Mouse (Mus musculus): ENCODE results near the gene Dctn3. TPM values are rescaled to one million over a fixed set of nuclear protein-coding genes. Genes with fewer than 3 reads are reported as not detected.
A peak's percentile ranks its signal among the peaks of the same experiment; 100 is the strongest.
"Not testable (repeated sequence)": the region's sequence is repeated elsewhere in the genome, so short reads cannot be mapped to it uniquely, and the experiment has no call there.

The Dctn3 gene
- total RNA-seq, 2 experiments from 2014 or later: 77.5 to 86.9 TPM

DNA sequence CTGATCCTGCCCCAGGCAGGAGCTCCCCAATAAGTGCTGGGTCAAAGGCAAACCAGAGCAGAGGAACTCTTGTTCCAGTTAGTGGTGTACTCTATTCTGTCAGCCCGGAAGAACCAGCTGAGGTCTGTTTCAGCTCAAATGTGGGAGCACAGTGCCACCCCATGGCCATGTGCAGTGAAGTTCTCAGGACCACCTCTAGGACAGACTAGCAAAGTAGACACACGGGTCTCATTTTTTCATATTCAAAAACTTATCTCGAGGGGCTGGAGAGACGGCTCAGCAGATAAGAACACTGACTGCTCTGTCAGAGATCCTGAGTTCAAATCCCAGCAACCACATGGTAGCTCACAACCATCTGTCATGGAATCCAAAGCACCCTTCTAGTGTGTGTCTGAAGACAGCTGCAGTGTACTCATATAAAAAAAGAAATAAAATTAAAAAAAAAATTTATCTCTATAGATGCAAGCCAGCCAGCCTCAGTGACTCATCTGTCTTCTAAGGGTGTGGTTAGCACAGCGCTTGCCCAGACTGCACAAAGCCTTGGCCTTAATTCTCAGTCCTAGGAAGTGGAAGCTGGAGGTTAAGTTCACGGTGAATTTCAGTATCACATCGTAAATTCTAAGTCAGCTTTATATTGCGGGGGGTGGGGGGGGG is 14.8 kb upstream of the Dctn3 start:
- DNase-seq: peak; percentile 83

DNA sequence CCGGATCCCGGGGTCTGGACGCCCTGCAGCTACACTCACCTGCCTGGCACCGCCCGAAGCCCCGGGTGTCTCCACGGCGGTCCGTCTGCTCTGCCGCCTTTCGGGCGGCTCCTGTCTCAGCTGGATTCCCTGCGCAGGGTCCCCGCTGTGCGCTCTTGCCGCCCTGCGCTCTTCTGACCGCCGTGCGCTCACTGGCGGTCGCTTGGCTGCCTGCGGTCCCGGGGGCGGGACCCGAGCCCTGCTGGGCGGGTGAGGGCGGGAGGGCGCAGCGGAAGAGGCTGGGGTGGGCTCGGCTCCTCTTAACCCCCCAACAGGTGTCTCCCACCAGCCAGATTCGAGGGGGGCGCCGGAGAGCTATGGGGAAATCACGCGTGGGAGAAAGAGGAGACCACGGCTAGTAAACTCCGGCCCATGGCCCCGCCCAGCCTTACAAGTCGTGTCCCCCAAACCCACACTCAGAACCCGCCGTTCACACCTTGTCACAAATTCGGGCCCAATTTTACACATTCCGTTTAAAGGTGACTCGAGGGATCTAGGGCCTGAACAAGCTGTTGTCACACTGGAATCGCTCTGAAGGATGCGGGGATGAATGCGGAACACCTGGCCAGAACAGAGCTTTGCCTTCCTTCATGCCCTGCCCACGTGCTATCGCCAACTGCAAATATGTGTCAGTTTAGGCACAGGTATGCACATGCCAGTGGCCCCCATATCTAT is 8.2 kb upstream of the Dctn3 start, which contains the start of gene Arid3c:
Arid3c (minus strand) TSS at position 91 of the 714 bp plus-strand sequence.
- DNase-seq: no peak

DNA sequence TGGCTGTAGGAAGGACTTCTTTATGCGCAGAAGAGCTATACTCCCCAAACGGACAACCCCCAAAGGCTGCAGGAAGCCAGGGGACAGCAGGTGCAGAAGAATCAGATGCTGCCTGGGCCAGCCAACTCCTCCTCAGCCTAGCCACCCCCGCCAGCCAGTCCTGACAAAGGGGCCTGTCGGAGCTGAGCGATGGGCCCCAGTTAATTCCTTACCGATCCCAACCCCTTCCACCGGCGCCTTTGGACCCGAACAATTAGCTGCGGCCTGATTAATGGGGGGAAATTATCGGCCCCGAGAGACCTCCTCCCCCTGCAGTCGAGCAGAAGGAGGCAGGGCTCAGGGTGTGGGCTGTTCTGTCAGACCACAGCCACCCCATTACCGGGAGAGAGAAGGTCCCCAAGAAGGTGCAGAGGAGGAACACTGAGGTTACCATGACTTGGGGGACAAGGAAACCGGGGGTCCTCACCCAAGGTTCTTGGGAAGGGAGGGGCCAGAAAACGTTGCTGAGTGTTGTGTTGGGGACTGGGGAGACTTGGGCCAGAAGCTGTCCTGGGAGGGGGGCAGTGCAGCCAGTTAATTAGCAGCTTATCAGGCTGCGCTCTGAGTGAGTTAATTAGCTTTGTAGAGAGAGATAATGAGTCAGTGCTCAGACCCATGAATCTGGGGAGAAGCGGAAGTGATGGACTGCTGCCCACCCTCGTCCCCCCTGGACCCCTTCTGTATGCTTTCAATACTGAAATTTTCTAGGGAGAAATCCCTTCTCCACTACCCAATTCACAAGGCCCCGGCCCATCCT is 4.1 kb upstream of the Dctn3 start:
- DNase-seq: no peak

DNA sequence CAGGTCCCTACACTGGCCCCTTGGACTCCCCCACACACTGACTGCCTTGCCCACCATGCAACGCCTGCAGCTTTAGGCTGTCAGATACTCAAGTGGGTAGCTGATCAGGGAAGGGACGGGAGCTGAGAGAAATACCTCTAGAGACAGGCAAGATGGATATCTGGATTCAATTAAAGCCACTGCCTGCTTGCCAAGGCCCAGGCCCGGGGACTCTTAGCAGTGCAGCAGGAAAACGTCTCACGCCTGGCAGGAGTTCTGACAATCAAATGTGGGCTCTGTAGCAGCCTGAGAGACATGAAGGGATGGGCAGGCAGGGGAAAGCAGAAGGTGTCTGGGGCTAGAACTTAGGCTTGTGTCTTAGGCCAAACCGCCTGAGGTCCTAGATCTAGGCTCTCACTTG is 6.1 kb downstream of the Dctn3 start:
- no peak for DNase-seq

DNA sequence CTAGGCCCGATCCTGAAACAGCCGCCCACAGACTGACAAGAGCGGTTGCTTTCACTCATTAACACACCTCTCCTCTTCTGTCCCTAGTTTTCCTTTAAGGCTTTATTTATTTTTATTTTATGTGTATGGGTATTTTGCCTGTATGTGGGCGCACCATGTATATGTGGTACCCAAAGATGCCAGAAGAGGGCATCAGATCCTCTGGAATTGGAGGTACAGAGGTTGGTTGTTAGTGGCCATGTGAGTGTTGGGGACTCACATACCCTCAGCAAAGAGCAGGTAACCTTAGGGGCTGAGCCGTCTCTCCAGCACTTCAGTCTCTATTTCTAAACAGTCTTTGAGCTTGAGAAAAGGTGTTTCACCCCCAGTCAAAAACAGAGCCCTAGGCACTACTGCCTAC is 7.4 kb downstream of the Dctn3 start:
- DNase-seq: peak; percentile 46

DNA sequence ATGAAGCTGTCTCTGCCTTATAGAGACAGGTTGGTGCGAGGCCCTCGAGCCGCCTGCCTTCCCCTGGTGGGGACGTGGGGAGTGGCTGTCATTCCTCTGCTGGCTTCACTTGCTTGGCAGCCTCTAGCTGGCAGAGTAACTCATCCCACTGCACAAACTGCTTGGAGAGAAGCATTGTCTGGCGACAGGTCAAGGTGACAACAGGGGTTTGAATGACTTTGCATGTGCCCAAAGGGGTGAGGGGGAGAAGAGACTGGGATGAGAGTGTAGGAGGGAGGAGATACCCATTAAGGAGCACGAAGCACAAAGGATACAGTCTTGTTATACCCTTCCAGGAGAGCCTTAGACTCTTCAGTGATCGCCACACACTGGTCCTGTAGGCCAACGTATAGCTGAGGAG is 7.9 kb downstream of the Dctn3 start:
- no peak for DNase-seq

DNA sequence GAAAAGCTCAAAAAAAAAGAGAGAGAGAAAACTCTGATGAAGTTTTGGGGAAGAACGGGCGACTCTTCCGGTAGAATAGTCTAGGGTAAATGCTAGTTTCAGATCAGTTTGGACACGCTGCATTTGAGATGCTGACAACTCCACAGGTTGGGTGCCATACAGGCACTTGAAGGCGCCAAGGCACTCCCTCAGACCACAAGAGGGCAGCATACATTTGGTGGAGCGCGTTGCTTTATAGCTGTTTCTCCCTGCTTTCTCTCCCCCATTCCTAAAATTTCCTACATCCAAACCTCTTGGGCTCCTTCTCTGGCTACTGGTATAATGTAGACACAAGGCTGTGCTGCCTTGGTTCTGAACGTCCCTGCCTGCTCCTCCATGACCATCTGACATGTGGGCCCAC is 8.7 kb downstream of the Dctn3 start:
- DNase-seq: peak; percentile 76

DNA sequence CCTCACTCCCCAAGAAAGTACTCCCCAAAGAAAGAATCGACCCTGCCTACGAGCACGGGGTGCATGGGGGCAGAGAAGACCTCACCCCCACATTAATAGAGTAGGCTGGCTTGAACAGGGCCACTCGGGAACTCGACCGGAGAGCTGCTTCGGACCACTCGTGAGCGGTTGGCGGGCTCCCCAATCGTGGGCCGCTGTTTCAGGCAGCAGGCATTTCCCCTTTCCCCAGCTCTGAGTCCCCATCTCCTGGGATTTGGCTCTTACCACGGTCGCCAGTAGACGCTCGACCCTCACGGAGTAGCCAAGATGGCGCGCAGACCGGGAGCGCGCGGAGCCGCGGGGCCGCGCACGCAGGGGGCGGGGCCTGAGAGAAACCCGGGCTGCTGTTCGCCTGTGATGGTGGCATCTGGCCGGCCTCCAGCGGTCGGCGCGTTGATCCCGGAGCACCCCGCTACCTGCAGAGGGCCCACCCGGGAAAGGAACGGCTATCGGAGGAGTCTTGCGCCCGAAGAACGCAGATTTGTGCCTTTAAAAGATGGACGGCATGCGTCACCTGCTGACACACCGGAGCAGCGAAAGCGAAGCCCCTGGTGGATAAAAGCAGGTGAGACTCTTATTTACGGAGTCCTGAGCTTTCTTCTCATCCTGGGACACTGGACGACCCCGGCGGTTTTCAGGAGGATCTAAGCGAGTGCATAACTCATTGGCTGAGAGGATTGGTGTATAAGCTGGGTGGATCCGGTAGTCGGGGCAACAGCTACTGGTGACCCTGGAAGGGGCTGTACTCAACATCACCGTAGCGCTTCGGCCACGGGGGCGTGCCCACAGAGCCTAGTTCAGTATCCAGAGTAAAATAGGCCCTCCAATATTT is 9.5 kb downstream of the Dctn3 start, which contains the start of gene Rpp25l:
Rpp25l (minus strand) TSS at position 338 of the 871 bp plus-strand sequence.
- peak; percentile 87 for DNase-seq

DNA sequence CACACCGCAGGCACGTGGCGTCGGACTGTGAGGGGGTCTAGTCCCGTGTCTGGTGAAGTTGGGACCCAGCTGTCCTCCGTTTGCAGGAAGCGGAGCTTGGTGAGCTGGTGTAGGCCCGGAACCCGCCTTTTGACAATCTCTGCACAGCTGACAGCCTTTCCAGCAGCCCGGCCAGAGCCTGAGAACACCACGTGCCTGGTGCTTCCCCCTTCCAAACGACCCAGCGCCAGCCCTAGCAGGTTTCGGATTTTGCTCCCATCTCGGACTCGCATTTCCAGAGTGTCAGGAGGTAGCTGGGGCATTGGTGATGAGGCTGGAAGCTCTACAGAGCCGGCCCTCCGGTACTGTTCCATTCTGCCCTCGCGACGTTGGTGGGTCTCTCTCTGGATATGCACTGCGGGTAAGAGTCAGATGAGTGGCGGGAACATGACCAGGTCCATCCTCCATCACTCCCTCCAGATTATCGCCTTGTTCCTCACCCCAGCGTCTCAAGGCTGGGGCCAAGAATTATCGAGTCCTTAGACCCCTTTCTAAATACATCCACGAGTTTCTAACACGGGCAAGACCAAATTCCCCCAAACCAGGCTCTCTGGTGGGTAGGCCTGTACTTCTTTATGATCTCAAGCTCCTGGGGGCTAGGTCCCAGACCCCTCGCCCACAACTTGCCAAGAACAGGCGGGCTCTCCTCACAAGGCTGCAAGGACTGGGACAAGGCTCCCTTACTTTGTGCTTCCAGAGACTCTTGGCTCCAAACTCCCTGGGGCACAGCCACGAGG is 10.4 kb downstream of the Dctn3 start:
- DNase-seq: peak; percentile 40

DNA sequence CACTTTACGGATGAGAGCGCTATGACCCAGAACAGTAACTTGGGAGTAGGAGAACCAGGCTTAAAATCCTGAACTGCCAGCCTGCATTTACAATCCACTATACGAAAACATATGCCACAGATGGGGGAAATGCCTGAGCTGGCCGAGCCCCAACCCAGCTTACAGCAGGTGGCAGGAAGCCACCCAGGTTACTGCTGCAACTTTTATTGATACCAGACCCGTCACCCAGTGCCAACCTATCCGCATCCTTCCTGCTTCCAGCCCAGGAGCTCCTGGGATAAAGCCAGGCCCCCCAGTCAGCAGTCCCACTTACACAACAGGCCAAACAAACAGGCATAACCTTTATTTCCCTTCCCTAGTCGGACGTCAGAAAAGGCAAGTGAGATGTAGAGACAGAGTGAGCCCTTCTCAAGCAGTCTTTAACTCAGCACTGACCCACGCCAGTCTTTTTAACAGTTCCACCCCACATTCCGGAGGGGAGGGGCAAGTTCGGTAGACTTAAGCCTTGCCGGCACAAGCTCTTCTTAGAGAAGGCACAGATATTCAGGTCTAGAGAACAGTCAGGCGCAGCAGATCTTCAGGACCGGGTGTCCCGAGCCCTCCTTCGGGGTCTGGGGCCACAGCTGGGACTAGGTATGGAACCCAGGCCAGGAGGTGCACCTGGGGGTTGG is 11.1 kb downstream of the Dctn3 start:
- no peak for DNase-seq

DNA sequence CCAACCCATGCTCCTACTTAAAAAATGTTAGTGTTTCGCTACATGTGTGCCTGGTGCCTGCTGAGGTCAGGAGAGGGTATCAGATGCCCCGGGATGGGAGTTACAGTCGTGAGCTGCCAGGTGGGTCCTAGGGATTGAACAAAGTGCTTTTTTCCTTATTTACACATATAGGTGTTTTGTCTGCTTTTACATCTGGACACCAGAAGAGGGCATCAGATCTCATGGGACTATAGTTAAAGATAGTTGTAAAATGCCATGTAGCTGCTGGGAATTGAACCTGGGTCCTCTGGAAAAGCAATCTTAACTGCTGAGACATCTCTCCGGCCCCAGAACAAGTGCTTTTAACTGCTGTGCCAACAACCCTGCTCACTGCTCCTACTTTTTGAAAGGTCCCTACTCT is 12.7 kb downstream of the Dctn3 start:
- DNase-seq: no peak

DNA sequence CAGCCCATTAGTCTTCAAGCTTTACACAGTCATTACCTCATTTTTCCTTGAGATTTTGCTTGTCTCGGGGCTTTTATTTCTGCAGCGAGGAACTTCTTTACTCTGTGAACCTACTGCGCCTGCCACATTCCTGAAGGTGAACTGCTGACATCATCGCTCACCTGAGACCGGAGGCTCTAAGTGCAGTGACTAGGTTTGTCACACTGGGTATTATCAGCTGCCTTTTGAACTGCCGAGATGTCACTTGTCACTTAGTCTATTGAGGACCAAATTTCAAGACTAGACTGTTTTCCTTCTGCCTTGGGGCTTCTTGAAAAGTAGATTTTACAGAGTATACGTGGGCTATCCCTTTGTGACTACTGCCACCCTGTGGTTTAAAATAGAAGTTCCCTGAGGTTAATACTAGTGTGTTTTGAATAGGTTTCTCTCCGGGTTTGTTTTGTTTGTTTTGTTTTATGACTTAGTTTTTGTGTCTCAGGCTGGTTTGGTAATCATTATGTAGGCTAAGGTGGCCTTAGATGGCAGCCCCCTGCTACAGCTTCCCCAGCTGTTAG is 14.7 kb downstream of the Dctn3 start:
- DNase-seq: peak; percentile 40

DNA sequence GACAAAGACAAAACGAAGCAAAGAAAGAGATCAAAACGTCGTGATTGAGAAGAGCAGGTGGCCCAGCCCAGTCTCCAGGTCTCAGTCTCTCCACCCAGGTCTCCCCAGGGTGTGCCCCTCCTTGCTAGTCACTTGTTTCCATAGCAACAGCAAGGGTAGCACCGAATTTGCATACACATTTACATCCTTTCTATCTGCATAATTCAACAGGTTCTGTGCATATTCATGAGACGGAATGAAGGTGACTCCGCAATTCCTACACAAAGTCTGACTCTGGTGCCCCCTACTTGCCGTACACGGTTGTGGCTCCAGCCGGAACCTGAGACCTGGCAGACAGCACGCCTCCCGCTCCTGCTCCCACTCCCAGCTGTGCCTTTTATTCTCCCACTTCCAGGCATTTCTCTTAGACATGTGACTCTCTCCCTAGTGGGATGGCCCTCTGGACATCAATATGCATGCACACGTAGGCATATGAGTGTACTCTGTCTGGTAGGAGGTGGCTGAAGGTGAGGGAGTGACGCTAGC is 15.9 kb downstream of the Dctn3 start:
- peak; percentile 70 for DNase-seq

DNA sequence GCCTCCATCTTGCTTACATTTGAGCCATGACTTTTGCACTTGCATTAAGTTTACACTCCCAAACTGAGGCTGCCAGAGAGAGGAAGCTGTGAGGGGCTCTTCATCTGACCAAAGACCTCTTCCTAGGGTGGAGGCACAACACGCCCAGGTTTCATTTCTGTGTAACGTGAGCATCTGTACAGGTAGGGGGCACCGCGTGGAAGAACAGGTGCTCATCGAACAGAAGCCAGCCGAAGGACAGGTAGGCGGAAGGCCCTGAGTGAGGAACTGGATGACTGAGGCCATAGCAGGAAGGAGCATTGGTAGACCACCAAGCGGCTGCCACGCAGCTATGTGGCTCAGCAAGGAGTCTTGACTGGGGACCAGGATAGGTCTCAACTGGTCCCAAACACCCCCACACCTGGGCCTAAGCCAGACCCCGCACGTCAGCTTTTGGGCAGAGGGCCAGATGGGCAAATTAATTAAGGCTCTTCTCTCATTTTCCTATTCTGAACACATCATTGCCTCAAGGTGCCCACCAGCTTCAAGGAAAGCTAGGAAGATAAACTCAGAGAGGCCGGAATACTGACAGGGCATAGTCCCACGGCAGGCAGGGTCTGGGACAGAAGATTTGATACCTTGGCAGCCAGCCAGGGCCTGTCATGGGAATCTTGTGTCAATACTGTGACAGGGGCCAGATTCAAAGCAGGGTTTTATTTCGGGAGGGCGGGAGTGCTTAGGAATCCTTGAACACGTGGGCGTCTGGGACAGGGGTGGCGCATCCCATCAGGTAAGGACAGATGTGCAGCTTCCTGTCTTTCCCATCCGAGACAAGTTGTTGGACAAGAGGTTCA is 16.8 kb downstream of the Dctn3 start:
- DNase-seq: no peak

DNA sequence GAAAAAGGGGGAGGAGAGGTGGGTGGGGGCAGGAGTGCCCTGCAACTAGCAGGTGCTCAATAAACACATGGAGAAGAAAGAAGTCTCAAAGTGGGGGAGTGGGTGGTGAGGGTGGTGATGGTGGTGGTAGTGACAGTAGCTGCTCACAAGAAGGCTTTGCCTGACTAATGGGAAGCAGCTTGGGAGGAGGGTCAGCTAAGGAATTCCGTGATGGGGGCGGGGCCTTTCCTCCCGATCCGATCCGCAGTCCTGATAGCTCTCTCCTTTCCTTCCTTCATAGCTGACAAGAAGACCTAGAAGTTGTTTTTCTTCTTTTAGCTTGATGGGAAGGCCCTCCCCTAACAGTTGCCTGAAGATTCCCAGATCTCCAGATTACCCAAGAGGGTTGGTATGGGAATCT is 18.3 kb downstream of the Dctn3 start:
- DNase-seq: no peak

DNA sequence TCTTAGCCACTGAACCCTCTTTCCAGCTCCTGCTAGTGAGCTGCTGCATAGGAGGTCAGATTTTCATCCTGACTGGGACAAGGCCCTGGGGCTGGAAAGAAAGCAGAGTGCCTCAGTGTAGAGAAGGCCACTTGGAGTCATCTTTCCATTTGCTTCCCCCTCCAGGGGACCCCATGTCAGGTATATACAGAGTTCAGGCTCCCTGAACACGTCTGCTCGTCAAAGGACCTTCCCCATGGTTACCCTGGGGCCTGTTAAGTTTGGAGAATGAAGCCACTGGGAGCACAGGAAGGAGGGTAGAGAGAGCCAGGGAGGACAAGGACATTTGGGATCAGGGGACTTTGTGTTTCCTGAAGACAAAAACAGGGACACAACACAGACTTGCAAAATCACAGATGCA is 20.7 kb downstream of the Dctn3 start:
- not testable (repeated sequence) for DNase-seq

DNA sequence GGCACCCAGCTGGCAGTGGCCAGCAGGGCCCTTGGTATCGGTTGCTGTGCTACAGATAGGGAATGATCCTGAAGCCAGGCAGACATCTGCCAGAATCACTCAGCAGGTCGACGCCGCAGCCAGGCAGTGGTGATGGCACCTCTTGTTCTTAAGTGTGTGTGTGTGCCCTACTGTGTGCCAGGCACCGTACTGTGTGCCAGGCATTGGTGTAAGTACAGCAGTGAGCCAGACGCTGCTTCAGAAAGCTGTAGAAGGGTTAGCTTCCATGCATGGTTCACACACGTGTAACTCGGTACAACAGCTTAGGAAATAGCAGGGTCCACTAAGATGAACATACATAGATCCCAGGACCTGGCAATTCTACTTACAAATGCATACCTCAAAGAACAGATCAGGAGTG is 22.7 kb downstream of the Dctn3 start:
- DNase-seq: not testable (repeated sequence)

DNA sequence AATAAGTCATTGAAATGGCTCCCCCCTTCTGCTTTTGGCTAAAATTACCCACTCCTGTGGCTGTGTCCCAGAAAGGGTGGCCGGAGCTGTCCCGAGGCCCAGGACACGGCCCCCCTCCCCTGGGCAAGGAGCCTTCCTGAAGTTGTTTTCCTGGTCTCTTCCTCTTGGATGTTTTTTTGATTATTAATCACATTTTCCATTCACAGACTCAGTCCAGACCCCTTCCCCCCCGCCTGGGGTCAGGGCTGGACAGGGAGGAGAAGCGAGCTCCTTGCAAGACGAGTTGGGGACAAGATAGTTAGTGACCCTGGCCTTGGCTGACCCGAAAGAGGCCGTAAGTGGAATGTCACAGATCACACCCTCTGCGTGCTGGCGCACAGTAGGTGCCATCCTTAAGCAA is 23.2 kb downstream of the Dctn3 start, which contains the start of gene Il11ra1:
Il11ra1 (plus strand) TSS at position 207 of the 400 bp plus-strand sequence.
- DNase-seq: not testable (repeated sequence)

DNA sequence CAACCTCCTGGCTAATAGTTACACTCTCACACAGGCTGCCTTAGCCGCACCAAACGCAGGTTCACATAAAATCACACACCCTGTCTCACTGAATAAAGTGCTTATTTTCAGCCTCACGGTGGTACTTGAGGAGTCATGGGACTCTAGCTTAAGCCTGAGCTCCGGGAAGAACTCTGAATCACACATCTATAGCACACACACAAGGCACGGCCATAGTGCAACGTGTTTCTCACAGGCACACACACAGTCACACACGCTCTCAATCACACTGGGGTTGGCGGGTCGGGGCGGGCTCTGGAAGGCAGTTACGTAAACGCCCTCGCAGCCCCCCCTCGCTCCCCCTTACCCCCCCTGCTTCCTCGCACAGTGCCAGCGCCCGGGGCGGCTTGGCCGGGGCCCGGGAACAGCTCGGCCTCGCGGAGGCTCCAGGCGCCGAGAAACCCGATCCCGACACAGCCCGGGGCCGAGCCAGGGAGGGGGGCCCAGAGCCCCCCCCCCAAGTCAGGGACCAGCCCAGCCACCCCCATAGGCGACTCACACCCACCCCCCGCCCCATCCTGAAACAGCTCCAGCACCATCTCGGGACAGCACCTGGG is 24.5 kb downstream of the Dctn3 start:
- peak; percentile 43 for DNase-seq

Measured in heart, postnatal 4 days (tissue).